Mouse (Mus musculus) layer of hippocampus, postnatal 25 days (tissue): ENCODE measurements around the gene Zfp668. TPM values are rescaled to one million over a fixed set of nuclear protein-coding genes. Genes with fewer than 3 reads are reported as not detected.
"Not testable (repeated sequence)": the region's sequence is repeated elsewhere in the genome, so short reads cannot be mapped to it uniquely, and the experiment has no call there.

Experiments
- DNase-seq, 2 experiments: peaks; one replicate each; pipeline ENCODE4 v3.0.0; 2022; ENCODE audit warnings: mixed read lengths in 2 of 2, low spot score in 1 of 2; ENCODE audit errors: extremely low spot score in 1 of 2
- total RNA-seq, 2 experiments: library from RNA; stranded (reverse); gene quantifications; 2 replicates each; pipeline ENCODE4 v1.2.3; 2021

The Zfp668 gene
- total RNA-seq, 2 experiments from 2014 or later: 20.4 to 25.8 TPM

DNA sequence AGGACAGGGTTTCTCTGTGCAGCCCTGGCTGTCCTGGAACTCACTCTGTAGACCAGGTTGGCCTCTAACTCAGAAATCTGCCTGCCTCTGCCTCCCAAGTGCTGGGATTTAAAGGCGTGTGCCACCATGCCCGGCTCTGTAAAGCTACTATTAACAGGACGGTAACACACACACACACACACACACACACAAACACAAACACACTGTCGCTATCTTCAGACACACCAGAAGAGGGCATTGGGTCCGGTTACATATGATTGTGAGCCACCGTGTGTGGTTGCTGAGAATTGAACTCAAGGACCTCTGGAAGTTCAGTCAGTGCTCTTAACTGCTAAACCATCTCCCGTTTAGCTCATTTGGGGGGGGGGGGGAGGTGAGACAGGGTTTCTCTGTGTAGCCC, 19.3 kb upstream of the Zfp668 start:
- DNase-seq: not testable (repeated sequence)

GRCm38 (mm10) chr7:127895442-127895841, 18.8 kb upstream of the Zfp668 start, which contains the start of the genes Gm21974 and Vkorc1:
Gene Gm21974, minus strand, starts transcription at chr7:127895454.
Gene Vkorc1, minus strand, starts transcription at chr7:127895617.
- DNase-seq: peak; percentile 78

DNA sequence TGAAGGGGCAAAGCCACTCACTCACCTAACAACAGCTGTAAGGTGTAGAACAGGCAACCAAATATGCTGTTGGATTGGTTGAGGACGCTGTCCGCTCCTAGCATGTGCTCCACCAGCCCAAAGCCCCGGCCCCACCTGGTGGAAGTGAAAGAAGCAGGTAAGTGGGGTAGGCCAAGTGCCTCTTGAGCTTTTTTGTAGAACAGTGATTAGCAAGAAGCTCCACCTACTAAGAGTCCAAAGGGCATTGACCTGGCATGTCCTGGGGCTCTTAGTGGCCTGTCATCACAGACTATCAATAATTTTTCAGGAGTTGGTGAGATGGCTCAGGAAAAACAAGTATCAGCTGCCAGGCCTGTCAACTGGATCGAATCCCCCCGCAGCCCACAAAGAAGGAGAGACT, 17.9 kb upstream of the Zfp668 start:
- no peak for DNase-seq

DNA sequence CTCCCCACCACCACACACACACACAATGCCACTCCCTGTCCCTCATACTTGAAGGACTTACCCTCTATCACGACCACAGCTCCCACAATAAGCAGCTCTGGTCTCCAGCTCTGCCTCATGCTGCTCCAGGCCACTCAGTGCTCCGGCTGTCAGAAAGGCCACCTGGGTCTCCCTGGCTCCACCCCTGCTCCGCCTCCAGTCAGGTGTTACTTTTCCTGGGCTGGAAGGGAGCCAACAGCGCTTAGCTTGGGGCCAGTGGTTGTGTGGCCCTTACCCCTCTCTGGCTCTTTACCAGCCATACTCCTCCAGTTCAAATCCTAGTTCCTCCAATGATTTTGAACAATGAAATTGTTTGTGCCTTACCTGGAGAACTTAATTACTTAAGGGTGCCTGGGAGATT, 14.2 kb upstream of the Zfp668 start, which contains the start of gene Prss53:
TSS of gene Prss53 (minus strand) at position 173 of the 400 bp plus-strand sequence.
- DNase-seq: no peak

DNA sequence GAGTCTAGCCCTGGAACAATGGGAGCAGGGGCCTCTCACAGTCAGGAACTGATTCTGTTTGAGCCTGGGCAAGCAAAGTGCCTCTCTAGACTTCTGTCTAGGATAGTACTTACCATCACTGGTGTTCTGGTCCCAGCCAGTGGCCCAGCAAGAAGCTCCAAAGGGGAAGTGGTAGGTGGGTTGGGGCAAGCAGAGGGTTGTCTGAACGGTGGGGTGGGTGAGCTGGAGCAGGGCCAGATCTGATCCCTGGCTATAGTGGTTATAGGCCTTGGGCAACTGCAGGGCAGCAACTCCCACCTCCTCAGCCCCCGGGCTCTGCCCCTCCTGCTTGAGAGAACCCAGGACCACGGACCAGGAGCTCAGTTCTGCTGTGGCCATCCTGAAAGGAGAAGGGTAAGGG, 12.2 kb upstream of the Zfp668 start:
- DNase-seq: no peak

- DNase-seq: no peak
Observed at GRCm38 (mm10) chr7:127887781-127888180, 11.2 kb upstream of the Zfp668 start.

GRCm38 (mm10) chr7:127887191-127887590, 10.6 kb upstream of the Zfp668 start:
- DNase-seq: no peak

DNA sequence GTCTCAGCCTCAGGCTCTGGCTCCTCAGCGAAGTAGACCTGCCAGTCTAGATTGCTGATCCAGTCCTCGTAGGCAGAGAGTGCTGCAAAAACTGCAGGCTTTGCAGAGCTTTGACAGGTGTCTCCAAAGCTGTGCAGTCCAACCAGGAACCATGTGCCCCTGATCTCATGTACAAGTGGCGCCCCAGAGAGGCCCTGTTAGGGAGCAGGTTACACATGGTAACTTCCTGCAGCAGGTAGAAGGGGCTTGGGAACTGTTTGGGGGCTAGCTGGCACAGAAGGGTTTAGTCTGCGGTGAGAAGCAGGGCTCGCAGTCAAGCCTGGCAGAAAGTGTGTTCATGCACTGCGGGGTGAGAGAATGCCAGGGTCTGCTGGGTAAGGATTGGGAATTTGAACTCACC, 9.9 kb upstream of the Zfp668 start:
- no peak for DNase-seq

DNA sequence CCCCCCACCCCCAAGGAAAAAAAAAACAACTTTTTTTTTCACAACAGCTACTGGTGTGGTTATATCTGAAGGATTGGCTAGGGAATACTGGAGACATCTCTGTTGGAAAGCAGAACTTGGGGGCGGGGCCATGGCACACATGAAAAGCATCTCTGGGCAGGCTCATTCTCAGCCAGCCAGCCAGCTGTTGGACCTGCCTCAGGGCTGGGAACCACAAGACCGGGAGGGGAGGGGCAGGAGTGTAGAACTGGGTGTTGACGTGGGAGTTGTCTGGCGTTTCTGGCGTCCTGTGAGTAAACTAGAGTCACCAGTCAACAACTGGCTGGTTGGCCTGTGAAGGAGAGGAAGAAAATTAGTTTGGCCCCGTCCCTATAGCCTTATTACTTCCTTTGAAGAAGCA, 9.3 kb upstream of the Zfp668 start:
- no peak for DNase-seq

DNA sequence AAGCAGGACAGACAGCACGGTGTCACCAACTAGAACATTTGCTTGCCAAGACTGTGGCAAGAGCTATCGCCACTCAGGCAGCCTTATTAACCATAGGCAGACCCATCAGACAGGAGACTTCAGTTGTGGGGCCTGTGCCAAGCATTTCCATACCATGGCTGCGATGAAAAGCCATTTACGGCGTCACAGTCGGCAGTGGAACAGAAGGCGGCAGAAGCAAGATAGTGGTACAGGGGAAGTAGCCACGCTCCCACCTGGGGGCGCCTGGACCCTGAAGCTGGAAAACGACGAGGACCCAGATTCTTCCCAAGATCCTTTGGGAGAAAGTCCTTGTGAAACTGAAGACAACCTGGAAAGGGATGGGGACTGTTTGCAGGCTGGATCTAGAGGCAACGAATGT, 3.8 kb upstream of the Zfp668 start:
- no peak for DNase-seq

DNA sequence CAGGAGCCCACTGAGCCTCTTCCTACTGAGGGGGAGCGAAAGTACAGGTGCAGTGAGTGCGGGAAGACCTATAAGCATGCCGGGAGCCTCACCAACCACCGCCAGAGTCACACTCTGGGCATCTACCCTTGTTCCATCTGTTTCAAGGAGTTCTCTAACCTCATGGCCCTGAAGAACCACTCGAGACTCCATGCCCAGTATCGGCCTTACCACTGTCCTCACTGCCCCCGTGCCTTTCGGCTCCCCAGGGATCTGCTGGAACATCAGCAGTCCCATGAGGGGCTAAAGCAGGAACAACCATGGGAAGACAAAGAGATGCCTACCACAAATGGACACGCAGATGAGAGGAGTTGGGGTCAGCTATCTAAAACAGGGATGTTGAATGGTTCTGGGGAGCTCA, 2.7 kb upstream of the Zfp668 start:
- DNase-seq: no peak

DNA sequence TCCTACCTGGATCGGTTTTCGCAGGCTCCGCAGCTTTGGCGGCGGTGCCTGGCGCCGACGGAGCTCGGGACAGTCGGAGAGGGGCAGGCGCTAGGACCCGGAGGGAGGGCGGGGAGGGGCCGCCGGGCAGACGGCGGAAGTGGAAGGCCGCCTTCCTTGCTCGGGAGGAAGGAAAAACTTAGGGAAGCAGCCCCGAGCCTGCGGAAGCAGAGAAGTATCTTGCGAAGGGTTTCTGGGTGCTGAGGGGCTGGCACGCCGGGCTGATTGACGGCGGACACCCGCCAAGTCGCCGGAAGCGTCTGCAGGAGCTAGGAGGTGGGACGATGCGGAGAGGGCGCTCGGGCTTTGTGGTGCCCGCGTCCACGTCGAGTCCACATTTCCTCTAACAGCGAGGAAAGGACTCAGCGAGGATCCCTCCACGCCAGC, 574 bp downstream of the Zfp668 start, which contains the start of gene Zfp646:
TSS of gene Zfp646 (plus strand) at position 181 of the 426 bp plus-strand sequence.
- DNase-seq: peak; percentile 67 to 70

DNA sequence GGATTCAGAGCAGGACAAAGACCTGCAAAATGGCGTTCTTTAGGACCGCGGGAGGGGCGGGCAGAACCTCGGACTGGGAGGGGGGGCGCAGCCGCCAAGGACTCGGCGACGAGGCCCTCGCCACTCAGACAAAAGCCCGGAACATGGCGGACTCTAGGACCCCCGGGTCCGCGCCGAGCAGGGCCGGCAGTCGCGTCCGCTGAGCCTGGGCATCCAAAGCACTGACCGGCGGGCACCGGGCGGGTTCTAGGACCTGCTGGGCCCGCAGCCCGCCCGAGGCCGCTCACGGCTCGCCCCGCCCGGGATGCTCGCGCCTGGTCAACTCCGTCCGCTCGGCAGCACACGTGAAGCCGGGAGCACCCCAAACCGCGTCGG, 1.0 kb downstream of the Zfp668 start:
- DNase-seq: peak in 1 of 2 experiments; percentile 85

DNA sequence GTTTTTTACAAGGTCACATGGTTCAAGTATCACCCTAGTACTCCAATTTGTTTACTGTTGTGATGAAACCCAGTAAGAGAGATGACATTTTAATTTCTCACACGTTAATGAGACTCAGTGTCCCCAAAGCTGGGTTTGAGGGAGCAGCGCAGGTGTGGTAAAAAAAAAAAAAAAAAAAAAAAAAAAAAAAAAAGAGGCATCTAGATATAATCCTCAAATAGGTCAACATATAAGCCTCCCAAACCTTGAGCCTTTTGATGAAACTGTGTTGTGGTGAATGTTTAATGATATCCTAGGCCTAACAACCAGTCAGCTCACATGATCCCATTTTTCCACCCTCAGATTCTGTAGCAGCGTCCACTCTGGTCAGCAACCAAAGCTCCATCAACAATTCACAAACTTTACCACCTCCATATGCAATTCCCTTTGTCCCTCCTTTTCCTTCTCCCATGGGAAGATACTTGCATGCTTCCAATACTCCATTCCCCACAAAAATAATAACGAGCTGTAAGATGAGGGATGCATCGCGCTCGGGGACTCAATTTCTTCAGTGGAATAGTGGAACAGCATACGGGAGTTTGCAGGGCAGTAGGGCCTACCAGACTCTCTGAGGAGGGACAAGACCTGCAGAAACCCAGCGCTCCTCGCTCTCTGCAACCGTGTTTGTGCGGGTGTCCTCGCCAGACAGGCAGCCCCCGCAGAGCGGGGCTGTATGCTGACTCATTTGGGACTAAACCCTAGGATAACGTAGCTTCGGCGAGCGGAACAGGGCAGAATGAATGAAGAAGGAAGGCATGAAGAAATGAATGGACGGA, 1.6 kb downstream of the Zfp668 start:
- DNase-seq: no peak

GRCm38 (mm10) chr7:127870136-127870821, 6.3 kb downstream of the Zfp668 start:
- no peak for DNase-seq

DNA sequence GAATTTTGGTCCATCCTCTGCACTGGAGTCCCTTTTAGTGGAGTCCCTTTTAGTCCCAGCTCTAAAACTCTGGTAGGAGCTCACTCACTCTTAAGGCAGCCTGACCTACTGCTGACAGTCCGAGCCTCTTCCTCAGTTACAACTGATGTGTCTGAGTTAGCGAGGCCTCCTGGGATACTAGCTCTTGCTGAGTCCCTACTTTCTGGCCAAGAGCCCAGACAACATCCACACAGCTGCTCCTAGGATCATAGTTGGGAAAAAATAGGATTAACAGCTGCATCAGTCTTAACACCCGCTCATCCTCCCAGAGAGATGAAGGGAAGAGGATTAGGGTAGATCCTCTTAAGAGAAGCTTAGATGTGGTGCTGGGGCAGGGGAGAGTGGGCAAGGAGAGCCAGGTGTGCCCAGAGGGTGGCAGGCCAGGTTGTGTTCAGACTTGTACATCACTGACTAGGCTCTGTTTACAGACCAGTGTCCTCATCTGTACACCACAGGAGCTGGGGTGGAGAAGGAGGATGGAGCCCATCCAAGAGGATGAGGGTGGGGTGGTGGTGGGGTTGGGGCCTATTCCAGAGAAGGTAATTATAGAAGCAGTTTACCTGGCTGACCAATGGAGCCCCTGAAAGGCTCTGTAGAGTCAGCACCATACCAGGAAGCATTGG, 7.3 kb downstream of the Zfp668 start:
- DNase-seq: no peak

DNA sequence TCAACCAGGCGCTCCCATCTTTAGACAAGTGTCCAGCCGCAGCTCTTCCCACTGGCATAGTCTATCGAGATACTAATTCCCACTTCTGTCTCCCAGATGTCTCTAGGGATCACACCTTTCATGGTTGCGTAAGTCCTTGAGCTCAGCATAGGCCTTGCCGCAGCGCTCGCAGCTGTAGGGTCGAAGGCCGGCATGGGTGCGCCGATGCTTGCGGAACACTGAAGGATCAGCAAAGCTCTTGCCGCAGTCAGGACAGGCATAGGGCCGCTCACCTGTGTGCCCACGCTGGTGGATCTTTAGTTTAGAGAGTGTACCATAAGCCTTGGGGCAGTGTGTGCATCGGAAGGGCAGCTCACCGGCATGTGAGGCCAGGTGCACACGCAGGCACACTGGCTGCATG, 9.0 kb downstream of the Zfp668 start:
- no peak for DNase-seq

- DNase-seq: no peak
Observed at GRCm38 (mm10) chr7:127866434-127866833, 10.2 kb downstream of the Zfp668 start.

DNA sequence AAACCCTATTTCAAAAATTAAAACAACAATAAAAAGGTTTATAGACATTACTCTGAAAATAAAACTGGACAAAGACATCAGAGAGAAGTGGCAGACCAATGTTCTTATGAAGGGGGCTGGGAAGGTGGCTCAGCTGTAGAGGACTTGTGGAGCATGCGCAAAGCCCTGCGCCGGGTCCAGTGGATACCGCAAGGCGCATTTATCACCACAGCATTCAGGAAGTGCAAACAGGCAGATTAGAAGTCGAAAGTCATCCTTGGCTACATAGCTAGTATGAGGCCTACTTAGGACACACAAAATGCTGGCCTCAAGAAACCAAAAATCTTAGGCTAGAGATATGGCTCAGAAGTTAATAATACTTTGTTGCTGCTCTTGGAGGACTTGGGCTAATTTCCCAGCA, 18.4 kb downstream of the Zfp668 start:
- no peak for DNase-seq

- DNase-seq: no peak
Observed at GRCm38 (mm10) chr7:127850906-127851305, 25.7 kb downstream of the Zfp668 start.
